ENCODE assay signal across 11 mouse cellular contexts in the genomic region with DNA sequence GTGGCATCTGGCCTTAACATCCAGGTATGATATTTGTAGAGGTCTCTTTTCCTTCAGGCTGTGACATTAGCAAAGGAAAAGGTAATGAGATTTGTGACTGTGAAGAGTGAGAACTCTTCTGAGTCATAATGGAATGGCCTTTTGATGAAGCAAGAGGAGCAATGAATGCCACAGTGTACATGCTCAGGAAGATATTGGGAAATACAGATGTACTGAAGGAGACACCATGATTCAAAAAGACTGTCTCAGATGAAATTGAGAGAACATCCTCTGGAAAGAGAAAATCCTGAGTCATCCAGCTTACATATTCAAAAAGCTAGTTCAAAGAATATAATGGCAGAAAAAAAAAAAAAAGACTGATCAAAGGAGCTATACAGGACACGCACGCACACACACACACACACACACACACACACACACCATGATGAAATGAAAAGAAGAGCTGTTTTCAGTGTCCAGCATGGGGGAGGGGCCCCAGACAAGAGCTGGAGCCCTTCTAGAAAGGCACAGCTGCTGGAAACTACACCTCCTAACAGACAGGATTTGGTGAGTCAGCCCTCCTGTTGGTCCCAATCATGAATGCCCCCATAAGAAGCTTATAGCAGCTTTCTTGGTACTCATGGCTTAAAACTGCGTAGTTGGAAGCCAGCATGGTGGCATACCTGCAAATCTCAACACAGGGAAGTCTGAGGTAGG.
A peak's percentile ranks its signal among the peaks of the same experiment; 100 is the strongest.
DNase-seq lines count a peak whose midpoint lies in the region; TF ChIP-seq lines count a peak whose summit lies in the region.
"Had no signal": no experiment of that assay in that cellular context is flagged by ENCODE, and none has a peak within 500 bp of the region (broad histone marks: within the 10 kb centered on the region; RNA-seq: fewer than 3 reads in every experiment).

No protein-coding gene starts in this region.

- intact Hi-C loops in left cerebral cortex, postnatal 14 days (cut with DNase I), result no loop called here

- TF ChIP-seq CTCF in layer of hippocampus, adult 2 months (conservative IDR thresholded peaks at IDR 0.05), result no peak

- H3K4me3 ChIP-seq in layer of hippocampus, adult 2 months, result no peak overlapping the region
- H3K4me3 ChIP-seq: liver, embryonic 13.5 days; megakaryocyte, embryonic 14.5 days had no signal

- DNase-seq in layer of hippocampus, adult 2 months (ENCODE audit: low spot score in 2 of 2), result peak; percentile 16 to 20
- no peak for DNase-seq in layer of hippocampus, adult 9-10 months (ENCODE audit: low spot score)
- peak; percentile 17 for DNase-seq in embryo, embryonic 11 days
- DNase-seq in left cerebral cortex, postnatal 14 days (ENCODE audit: low spot score in 2 of 2), result peak; percentile 16 to 54
- peak; percentile 22 to 42 for DNase-seq in right cerebral cortex, adult 2 months (ENCODE audit: low spot score in 2 of 2)
- no peak for DNase-seq in spleen, postnatal 36 days (ENCODE audit: low spot score in 2 of 2)
- DNase-seq in heart, adult 9 months (ENCODE audit: low spot score in 2 of 2), result no peak
- no peak for DNase-seq in urinary bladder, postnatal 10 days (ENCODE audit: low spot score)
- DNase-seq: liver, embryonic 13.5 days; thymus, adult 2 months had no signal

- H3K27ac ChIP-seq in layer of hippocampus, adult 2 months, result peak overlapping the region; percentile 81
- H3K27ac ChIP-seq: liver, embryonic 13.5 days had no signal

Comparison
In these comparisons a context has a peak if more than half of its experiments do, and no peak if none do; other contexts are left out.
1. DNase-seq: peak in layer of hippocampus, adult 2 months (2 of 2), embryo, embryonic 11 days (single experiment), left cerebral cortex, postnatal 14 days (2 of 2) and right cerebral cortex, adult 2 months (2 of 2); none in layer of hippocampus, adult 9-10 months (single experiment), spleen, postnatal 36 days (0 of 2), heart, adult 9 months (0 of 2) and urinary bladder, postnatal 10 days (single experiment).